Mouse (Mus musculus): ENCODE measurements around the gene Sult6b2.

GRCm38 (mm10) chr6:142846855-142847254 lies 42.6 kb upstream of the Sult6b2 start:
- no peak for TF ChIP-seq CTCF (IDR thresholded peaks at IDR 0.05; ENCODE audit: control insufficient read depth, insufficient read depth, insufficient replicate concordance, low read depth, low read length)
- TF ChIP-seq POLR2A (IDR thresholded peaks at IDR 0.05; ENCODE audit: control insufficient read depth, low read depth, low read length), result no peak
